Mouse (Mus musculus) heart, adult 2 months (tissue): ENCODE measurements at regions not wholly inside any gene's neighbourhood (a gene's known extent, or its start where the extent isn't known, plus 50 kb on each side); places are given as distances from the start of the nearest gene placed in this dataset.

ENCODE experiments used
- DNase-seq, 2 experiments: peaks; one replicate each; pipeline ENCODE4 v3.0.0; 2021
- H3K27ac ChIP-seq: fragments of 200-600 bp; 2 replicates; pipeline ENCODE4 v1.8.1; 2022
- H3K27me3 ChIP-seq: fragments of 200-500 bp; 2 replicates; pipeline ENCODE4 v1.6.1; 2012; ENCODE audit warnings: mild to moderate bottlenecking, low read length, inconsistent platforms, mixed read lengths; ENCODE audit not compliant: control insufficient read depth, insufficient read depth
- H3K36me3 ChIP-seq: fragments of 200-500 bp; 2 replicates; pipeline ENCODE4 v1.6.1; 2012; ENCODE audit warnings: low read length, inconsistent platforms; ENCODE audit not compliant: control insufficient read depth, insufficient read depth
- H3K4me1 ChIP-seq: fragments of 200-500 bp; 2 replicates; pipeline ENCODE4 v1.6.1; 2011; ENCODE audit warnings: low read length; ENCODE audit not compliant: control insufficient read depth, insufficient read depth
- H3K4me3 ChIP-seq: fragments of 200-600 bp; 2 replicates; pipeline ENCODE4 v1.8.1; 2022
- H3K79me2 ChIP-seq: fragments of 200-500 bp; replicated peaks from 2 replicates; pipeline ENCODE4 v1.6.1; 2012; ENCODE audit warnings: mild to moderate bottlenecking, inconsistent platforms, low read length, moderate library complexity, mixed read lengths; ENCODE audit not compliant: control insufficient read depth, insufficient read depth
- H3K9ac ChIP-seq: fragments of 200-500 bp; 2 replicates; pipeline ENCODE4 v1.6.1; 2012; ENCODE audit warnings: low read depth, mild to moderate bottlenecking, control low read depth, inconsistent platforms, low read length, mixed read lengths
- CTCF ChIP-seq: fragments of 200-600 bp; IDR thresholded peaks from 2 replicates; pipeline ENCODE4 v1.8.1; 2022; ENCODE audit warnings: antibody characterized with exemption, mild to moderate bottlenecking, moderate library complexity
- EP300 ChIP-seq: fragments of 200-500 bp; IDR thresholded peaks from 2 replicates; pipeline ENCODE4 v1.6.1; 2011; ENCODE audit warnings: low read depth, low read length, control low read depth; ENCODE audit not compliant: insufficient read depth
- POLR2A ChIP-seq: fragments of 200-500 bp; IDR thresholded peaks from 2 replicates; pipeline ENCODE4 v1.6.1; 2011; ENCODE audit warnings: mild to moderate bottlenecking, low read depth, low read length, control low read depth; ENCODE audit not compliant: insufficient read depth
- WGBS: fragments of 180-500 bp; shearing (Covaris S2); methylation state at CpG from one replicate; pipeline ENCODE4 v1.1.7; 2018; 5-methylcytosine and 5-hydroxymethylcytosine counted together
- intact Hi-C: fragments of 180-260 bp; cut with DNase I; formaldehyde crosslinking; loops from one replicate; pipeline ENCODE4 v1.15.1; 2025

- 27% methylated on average over 2 of the region's 2 CpGs for WGBS
- intact Hi-C loops: no loop called here
- no peak for DNase-seq
- TF ChIP-seq CTCF (no peak), EP300 (no peak), POLR2A (no peak)
- H3K79me2 ChIP-seq: no peaks in the 10 kb centered on the region
- H3K36me3 ChIP-seq: no peaks in the 10 kb centered on the region
- H3K9ac ChIP-seq: no peak overlapping the region
- no peaks in the 10 kb centered on the region for H3K4me1 ChIP-seq
- H3K4me3 ChIP-seq: no peak overlapping the region
- no peaks in the 10 kb centered on the region for H3K27me3 ChIP-seq
- no peak overlapping the region for H3K27ac ChIP-seq
These were observed 137.1 kb downstream of the Rprm start for GRCm38 (mm10) chr2:53948237-53948636.

GRCm38 (mm10) chr2:53947534-53947933 is 137.8 kb downstream of the Rprm start:
- H3K79me2 ChIP-seq: no peaks in the 10 kb centered on the region
- H3K4me3 ChIP-seq: no peak overlapping the region
- DNase-seq: no peak
- no peak overlapping the region for H3K27ac ChIP-seq
- TF ChIP-seq CTCF (no peak), POLR2A (no peak), EP300 (no peak)
- H3K36me3 ChIP-seq: no peaks in the 10 kb centered on the region
- H3K4me1 ChIP-seq: no peaks in the 10 kb centered on the region
- H3K27me3 ChIP-seq: no peaks in the 10 kb centered on the region
- intact Hi-C loops: no loop called here
- H3K9ac ChIP-seq: no peak overlapping the region

- intact Hi-C loops: no loop called here
These were observed 173.5 kb downstream of the Rprm start for GRCm38 (mm10) chr2:53911857-53912256.

More at GRCm38 (mm10) chr2:53911857-53912256, 173.5 kb downstream of the Rprm start:
- Histone ChIP-seq H3K27me3 (no peaks in the 10 kb centered on the region), H3K4me3 (no peak overlapping the region), H3K9ac (no peak overlapping the region), H3K4me1 (no peaks in the 10 kb centered on the region), H3K79me2 (no peaks in the 10 kb centered on the region), H3K27ac (no peak overlapping the region), H3K36me3 (no peaks in the 10 kb centered on the region)
- DNase-seq: no peak
- TF ChIP-seq EP300 (no peak), CTCF (no peak), POLR2A (no peak)
- whole genome bisulfite sequencing: 70% methylated on average over 3 of the region's 3 CpGs
